Mouse (Mus musculus) embryonic facial prominence, embryonic 14.5 days (tissue): ENCODE data around the gene Lsm14b. TPM values are rescaled to one million over a fixed set of nuclear protein-coding genes. Genes with fewer than 3 reads are reported as not detected.
A peak's percentile ranks its signal among the peaks of the same experiment; 100 is the strongest.

Experiments
- ATAC-seq: fragments of 200-750 bp; cut with Nextera tagmentation; 2 replicates; pipeline ENCODE4 v1.8.0; 2017; ENCODE audit warnings: low read depth, moderate number of reproducible peaks, moderate TSS enrichment
- DNase-seq: peaks from one replicate; pipeline ENCODE4 v3.0.0-alpha.2; 2015; ENCODE audit warnings: low spot score
- H3K27ac ChIP-seq: fragments of 300-500 bp; sonication (generic); replicated peaks from 2 replicates; pipeline ENCODE4 v1.5.1; 2014; ENCODE audit warnings: low read depth, mild to moderate bottlenecking, low read length, moderate library complexity
- H3K27me3 ChIP-seq: fragments of 300-500 bp; sonication (generic); replicated peaks from 2 replicates; pipeline ENCODE4 v1.6.1; 2014; ENCODE audit warnings: low read length; ENCODE audit not compliant: control insufficient read depth, insufficient read depth
- H3K36me3 ChIP-seq: fragments of 300-500 bp; sonication (generic); 2 replicates; pipeline ENCODE4 v1.6.1; 2014; ENCODE audit warnings: low read length, mixed read lengths; ENCODE audit not compliant: control insufficient read depth, insufficient read depth
- H3K4me1 ChIP-seq: fragments of 300-500 bp; sonication (generic); 2 replicates; pipeline ENCODE4 v1.6.1; 2014; ENCODE audit warnings: antibody characterized with exemption, low read length; ENCODE audit not compliant: control insufficient read depth, insufficient read depth
- H3K4me2 ChIP-seq: fragments of 300-500 bp; sonication (generic); 2 replicates; pipeline ENCODE4 v1.6.1; 2014; ENCODE audit warnings: low read depth, mild to moderate bottlenecking, low read length, moderate library complexity, mixed read lengths
- H3K4me3 ChIP-seq: fragments of 300-500 bp; sonication (generic); 2 replicates; pipeline ENCODE4 v1.5.1; 2014; ENCODE audit warnings: low read depth, mild to moderate bottlenecking, low read length
- H3K9ac ChIP-seq: fragments of 300-500 bp; sonication (generic); 2 replicates; pipeline ENCODE4 v1.6.1; 2014; ENCODE audit warnings: low read depth, mild to moderate bottlenecking, low read length, moderate library complexity, mixed read lengths
- H3K9me3 ChIP-seq: fragments of 300-500 bp; sonication (generic); 2 replicates; pipeline ENCODE4 v1.6.1; 2016; ENCODE audit warnings: low read length; ENCODE audit not compliant: control insufficient read depth
- WGBS: fragments of 180-500 bp; shearing (Covaris S2); extraction: QIAGEN DNeasy Blood & Tissue Kit; methylation state at CpG from one replicate; pipeline ENCODE4 v1.1.7; 2014; 5-methylcytosine and 5-hydroxymethylcytosine counted together
- polyA plus RNA-seq: library from polyadenylated mRNA; unstranded; fragments of >200 nt; fragmentation: Nextera tagmentation; extraction: Ambion mirVana; gene quantifications from 2 replicates; pipeline ENCODE4 v1.2.1, GENCODE M21; 2014

The Lsm14b gene
- polyA plus RNA-seq, 1 experiment from 2014 or later: 6.1 TPM

DNA sequence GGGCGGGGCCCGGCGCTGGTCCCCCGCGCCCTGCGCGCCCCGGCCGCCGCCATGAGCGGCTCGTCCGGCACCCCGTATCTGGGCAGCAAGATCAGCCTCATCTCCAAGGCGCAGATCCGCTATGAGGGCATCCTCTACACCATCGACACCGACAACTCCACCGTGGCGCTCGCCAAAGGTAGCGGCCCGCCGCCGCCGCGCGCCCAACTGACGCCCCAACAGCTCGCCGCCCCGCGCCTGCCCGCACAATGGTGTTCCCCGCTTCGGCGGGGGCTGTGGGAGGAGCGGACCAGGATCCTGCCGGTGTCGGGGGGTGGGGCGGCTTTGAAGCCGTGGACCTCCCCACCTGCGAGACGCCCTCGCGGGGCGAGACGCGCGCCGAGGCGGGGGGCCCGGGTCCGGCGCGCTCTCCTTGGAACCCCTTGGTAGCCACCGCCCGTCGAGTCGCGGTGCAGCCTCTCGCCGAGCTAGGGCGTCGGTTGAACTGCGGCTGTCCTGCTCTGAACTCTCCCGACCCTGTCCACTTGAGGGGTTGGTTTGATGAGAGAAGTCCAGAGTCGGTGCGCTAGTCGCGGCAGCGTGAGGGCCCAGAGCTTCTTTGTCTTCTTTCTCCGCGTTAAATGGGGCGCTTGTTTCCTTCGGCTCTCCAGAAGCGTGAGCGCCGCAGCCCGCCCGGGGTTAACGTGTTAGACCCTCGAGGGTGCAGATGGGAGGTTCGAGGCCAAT, 511 bp downstream of the Lsm14b start:
- Histone ChIP-seq H3K27ac (peak overlapping the region; percentile 93), H3K9me3 (no peaks in the 10 kb centered on the region), H3K9ac (peak overlapping the region; percentile 92), H3K36me3 (peaks cover 28% of the 10 kb centered on the region), H3K27me3 (peaks cover 6% of the 10 kb centered on the region), H3K4me2 (peak overlapping the region; percentile 95), H3K4me1 (peaks cover 16% of the 10 kb centered on the region), H3K4me3 (peak overlapping the region; percentile 90)
- DNase-seq: no peak
- ATAC-seq: peak; percentile 9; the same call in 1 of the 2 replicates
- 0% methylated on average over 23 of the region's 84 CpGs for WGBS

- 2% methylated on average over 6 of the region's 6 CpGs for WGBS
- Histone ChIP-seq H3K9ac (peak overlapping the region; percentile 92), H3K4me1 (peaks cover 16% of the 10 kb centered on the region), H3K4me2 (peak overlapping the region; percentile 95), H3K36me3 (peaks cover 33% of the 10 kb centered on the region), H3K27ac (no peak overlapping the region), H3K27me3 (peaks cover 6% of the 10 kb centered on the region; the same call in 1 of the 2 replicates), H3K4me3 (peak overlapping the region; percentile 90), H3K9me3 (no peaks in the 10 kb centered on the region)
- no peak for ATAC-seq
- DNase-seq: no peak
Observed at GRCm38 (mm10) chr2:180025861-180026200, 1.0 kb downstream of the Lsm14b start.

- Histone ChIP-seq H3K9me3 (no peaks in the 10 kb centered on the region), H3K27ac (no peak overlapping the region), H3K27me3 (peaks cover 6% of the 10 kb centered on the region; the same call in 1 of the 2 replicates), H3K4me1 (peaks cover 16% of the 10 kb centered on the region), H3K36me3 (peaks cover 53% of the 10 kb centered on the region), H3K4me2 (peak overlapping the region; percentile 95), H3K4me3 (peak overlapping the region; percentile 90; the same call in 1 of the 2 replicates), H3K9ac (peak overlapping the region; percentile 92; the same call in 1 of the 2 replicates)
- ATAC-seq (no peak), DNase-seq (no peak)
- 72% methylated on average over 9 of the region's 9 CpGs for WGBS
Observed at GRCm38 (mm10) chr2:180027768-180028167, 3.0 kb downstream of the Lsm14b start.

DNA sequence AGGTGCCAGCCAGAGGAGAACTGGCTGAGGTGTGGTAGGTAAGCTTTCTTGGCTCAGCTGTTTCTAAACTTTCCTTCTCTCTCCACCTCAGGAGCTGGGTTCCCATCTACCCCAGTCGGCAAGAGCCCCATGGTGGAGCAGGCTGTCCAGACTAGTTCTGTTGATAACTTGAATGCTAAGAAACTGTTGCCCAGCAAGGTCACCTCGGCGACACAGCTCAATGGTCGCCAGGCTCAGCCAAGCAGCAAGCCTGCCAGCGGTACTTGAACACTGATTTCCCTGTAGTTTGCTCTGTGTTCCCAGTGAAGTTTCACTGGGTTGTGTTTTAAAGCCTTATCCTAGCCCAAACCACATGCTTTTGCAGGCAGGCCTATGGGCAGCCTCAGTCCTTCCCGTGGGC, 6.5 kb downstream of the Lsm14b start:
- Histone ChIP-seq H3K27ac (no peak overlapping the region), H3K27me3 (no peaks in the 10 kb centered on the region), H3K4me2 (no peak overlapping the region), H3K4me1 (peaks cover 11% of the 10 kb centered on the region), H3K9me3 (no peaks in the 10 kb centered on the region), H3K4me3 (no peak overlapping the region), H3K9ac (no peak overlapping the region), H3K36me3 (peaks cover 88% of the 10 kb centered on the region)
- no peak for DNase-seq
- WGBS: 94% methylated on average over 6 of the region's 6 CpGs
- no peak for ATAC-seq

GRCm38 (mm10) chr2:180032925-180033324, 8.1 kb downstream of the Lsm14b start:
- Histone ChIP-seq H3K4me3 (no peak overlapping the region), H3K27ac (no peak overlapping the region), H3K27me3 (no peaks in the 10 kb centered on the region), H3K4me1 (no peaks in the 10 kb centered on the region), H3K9ac (no peak overlapping the region), H3K36me3 (peaks cover 100% of the 10 kb centered on the region), H3K9me3 (no peaks in the 10 kb centered on the region), H3K4me2 (no peak overlapping the region)
- DNase-seq: no peak
- WGBS: 81% methylated on average over 3 of the region's 3 CpGs
- no peak for ATAC-seq

DNA sequence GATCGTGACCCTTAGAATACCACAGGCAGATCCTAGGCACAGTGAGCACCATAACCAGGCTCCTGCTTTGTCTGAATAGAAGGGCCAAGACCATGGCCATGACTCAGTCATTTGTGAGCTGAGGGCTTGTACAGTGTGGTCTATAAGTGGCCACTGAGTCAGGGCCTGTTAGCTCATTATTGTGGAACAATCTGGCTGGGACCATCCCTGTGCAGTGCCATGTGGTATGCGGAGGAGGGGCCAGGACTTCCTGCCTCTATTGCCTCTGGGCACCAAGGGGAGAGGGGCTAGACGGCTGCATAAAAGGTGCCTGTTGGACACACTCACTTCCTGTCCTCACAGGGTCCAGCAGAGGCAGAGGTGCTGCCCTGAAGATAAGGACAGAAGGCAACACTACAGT, 9.2 kb downstream of the Lsm14b start:
- no peaks in the 10 kb centered on the region for H3K27me3 ChIP-seq
- H3K9ac ChIP-seq: no peak overlapping the region

DNA sequence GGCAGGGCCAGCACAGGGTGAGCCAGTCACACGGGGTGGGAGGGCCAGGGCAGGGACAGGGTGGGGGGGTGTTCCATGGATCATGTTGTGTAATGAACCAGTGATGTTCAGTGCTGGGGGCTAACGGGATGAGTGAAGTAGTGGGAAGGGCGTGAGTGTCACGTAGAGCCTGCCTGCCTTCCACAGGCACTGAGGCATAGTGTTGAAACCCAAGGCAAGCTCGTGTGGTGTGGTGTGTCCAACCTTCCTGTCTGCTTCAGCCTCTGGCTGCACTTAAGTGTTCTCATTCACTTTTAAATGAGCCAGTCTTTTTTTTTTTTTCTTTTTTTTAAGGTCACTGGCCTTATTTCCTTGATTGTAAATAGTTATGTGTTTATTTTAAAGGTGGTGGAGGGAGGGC, 10.0 kb downstream of the Lsm14b start:
- H3K4me2 ChIP-seq: no peak overlapping the region
- peaks cover 95% of the 10 kb centered on the region for H3K36me3 ChIP-seq
- WGBS: 51% methylated on average over 5 of the region's 5 CpGs
- DNase-seq: no peak
- no peak overlapping the region for H3K9ac ChIP-seq
- no peaks in the 10 kb centered on the region for H3K27me3 ChIP-seq
- no peak for ATAC-seq
- no peak overlapping the region for H3K27ac ChIP-seq
- no peaks in the 10 kb centered on the region for H3K4me1 ChIP-seq
- H3K4me3 ChIP-seq: no peak overlapping the region
- no peaks in the 10 kb centered on the region for H3K9me3 ChIP-seq

More for the DNA sequence above, 9.2 kb downstream of the Lsm14b start:
- Histone ChIP-seq H3K27ac (no peak overlapping the region), H3K4me1 (no peaks in the 10 kb centered on the region), H3K36me3 (peaks cover 100% of the 10 kb centered on the region), H3K4me3 (no peak overlapping the region), H3K9me3 (no peaks in the 10 kb centered on the region), H3K4me2 (no peak overlapping the region)
- DNase-seq (no peak), ATAC-seq (peak; percentile 35; the same call in 1 of the 2 replicates)
- 47% methylated on average over 3 of the region's 3 CpGs for WGBS

GRCm38 (mm10) chr2:180040406-180040805, 15.6 kb downstream of the Lsm14b start:
- Histone ChIP-seq H3K36me3 (peaks cover 38% of the 10 kb centered on the region), H3K27ac (no peak overlapping the region), H3K9me3 (no peaks in the 10 kb centered on the region), H3K9ac (peak overlapping the region; percentile 93), H3K27me3 (no peaks in the 10 kb centered on the region), H3K4me1 (peaks cover 20% of the 10 kb centered on the region), H3K4me2 (peak overlapping the region; percentile 84), H3K4me3 (peak overlapping the region; percentile 98)
- ATAC-seq (no peak), DNase-seq (no peak)
- 56% methylated on average over 6 of the region's 6 CpGs for WGBS
